Mouse (Mus musculus): Measurements from ENCODE around the gene Mrpl47. TPM values are rescaled to one million over a fixed set of nuclear protein-coding genes. Genes with fewer than 3 reads are reported as not detected.

The Mrpl47 gene
- 18.4 TPM for polyA plus RNA-seq (2014; fragmentation: Illumina TruSeq; extraction: RNeasy Lipid Tissue Mini Kit (QIAGEN cat#74804); ENCODE audit: insufficient read depth, low read depth, low replicate concordance)

DNA sequence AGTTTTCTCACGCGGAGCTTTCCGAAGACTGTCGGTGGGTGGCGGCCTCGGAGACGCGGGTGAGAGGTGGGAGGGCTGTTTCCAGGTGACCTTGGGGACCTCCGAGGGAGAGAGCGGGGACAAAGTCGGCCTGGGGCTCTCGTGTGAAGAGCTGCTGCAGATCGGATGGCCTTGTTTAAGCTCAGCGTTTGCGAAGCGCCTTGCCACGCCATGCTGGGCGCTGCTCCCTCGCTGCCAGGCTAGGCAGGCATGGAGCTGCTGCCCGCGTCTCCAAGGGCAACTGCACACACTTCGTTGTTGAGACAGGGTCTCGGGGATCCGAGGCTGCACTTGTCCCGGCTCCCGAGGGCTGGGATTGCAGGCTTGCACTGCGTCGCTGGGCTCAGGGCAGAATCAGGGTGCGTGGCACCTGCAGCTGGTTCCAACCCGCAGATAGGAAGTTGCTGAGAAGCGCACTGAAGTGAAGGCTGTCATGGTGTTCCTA, at the start of gene Mrpl47:
Mrpl47 (minus strand) TSS at position 434 of the 484 bp plus-strand sequence.

DNA sequence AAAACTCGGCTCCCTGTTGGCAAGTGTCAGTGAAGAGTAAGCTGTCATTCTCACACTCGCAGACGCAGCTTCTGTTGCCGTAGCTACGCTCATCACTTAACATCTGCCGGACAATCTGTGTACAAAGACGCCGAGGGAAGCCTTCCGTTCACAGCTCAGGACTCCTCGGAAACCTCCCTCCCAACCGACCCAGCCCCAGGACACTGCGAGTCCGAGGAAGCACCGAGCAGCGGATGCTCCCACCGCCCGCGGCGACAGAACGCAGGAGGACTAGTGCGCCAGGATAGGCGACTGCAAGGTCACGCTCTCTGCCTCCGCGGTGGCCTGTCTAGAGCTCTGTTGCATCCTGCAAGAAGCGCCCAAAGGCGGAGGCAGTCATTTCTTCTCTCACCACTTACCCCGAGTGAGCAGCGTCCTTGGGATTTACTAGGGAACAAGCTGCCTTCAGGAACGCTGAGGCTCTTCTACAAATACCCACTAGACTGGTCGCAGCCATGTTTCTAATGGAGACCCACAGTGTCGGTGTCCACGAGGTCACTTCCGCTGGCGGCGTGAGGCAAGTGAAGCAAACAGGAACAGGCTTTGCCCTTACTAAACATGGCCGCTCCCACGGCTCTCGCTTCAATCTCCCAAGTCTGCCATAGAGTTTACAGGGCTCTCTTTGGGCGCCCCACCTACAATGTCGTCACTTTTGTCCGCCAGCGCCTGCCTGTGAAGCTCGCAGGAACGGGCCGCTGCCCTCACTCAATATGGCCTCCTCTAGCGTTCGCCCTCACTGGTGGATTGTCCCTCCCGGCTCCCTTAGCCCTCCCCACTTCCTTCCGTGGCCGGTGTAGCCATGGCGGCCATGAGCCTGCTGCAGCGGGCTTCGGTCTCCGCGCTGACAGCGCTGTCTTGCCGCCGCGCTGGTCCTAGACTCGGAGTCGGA, 897 bp downstream of the Mrpl47 start, which contains the start of gene Ndufb5:
Ndufb5 (plus strand) TSS at position 747 of the 928 bp plus-strand sequence.

DNA sequence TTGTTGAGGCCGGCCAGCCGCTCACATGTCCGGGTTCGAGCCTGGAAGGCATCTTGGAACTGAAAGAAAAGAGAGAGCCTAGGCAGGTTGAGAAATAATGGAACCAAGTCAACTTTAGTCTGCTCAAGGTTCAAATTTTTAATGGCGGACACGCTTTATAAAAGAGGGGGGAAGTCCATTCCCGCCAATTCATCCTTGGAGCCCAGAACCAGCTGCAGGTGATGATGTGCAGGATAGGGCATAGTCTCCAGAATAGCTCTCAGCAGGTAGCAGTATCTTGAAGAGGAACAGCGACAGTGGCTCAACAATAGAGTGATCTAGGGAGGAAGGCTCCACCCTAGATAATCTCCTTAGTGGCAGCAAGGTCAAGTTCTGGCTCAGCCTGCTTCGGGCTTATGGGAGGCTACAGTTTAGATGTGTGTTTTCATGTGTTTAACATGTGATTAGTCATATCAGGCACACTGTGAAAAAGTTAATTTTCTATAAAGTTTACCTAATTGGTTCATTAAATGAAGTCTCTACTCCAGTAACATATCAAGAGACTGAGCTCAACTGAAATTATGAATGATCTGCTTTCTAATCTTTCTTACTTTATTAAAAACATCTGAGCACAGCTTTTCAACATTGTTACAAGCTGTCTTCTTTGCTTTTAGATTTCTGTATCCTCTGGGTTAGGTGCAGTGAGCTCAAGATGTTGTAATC, 31.6 kb downstream of the Mrpl47 start, which contains the start of gene Actl6a:
Actl6a (plus strand) TSS at position 652 of the 702 bp plus-strand sequence.

Other genes with a start within 250 kb of the Mrpl47 start
- not detected for gene Kcnmb3, start 245.4 kb downstream of the Mrpl47 start, polyA plus RNA-seq (2014; fragmentation: Illumina TruSeq; extraction: RNeasy Lipid Tissue Mini Kit (QIAGEN cat#74804); ENCODE audit: insufficient read depth, low read depth, low replicate concordance)
- 31.1 TPM for gene Zfp639, start 227.3 kb downstream of the Mrpl47 start, polyA plus RNA-seq (2014; fragmentation: Illumina TruSeq; extraction: RNeasy Lipid Tissue Mini Kit (QIAGEN cat#74804); ENCODE audit: insufficient read depth, low read depth, low replicate concordance)
- gene Mfn1, start 208.1 kb downstream of the Mrpl47 start, polyA plus RNA-seq (2014; fragmentation: Illumina TruSeq; extraction: RNeasy Lipid Tissue Mini Kit (QIAGEN cat#74804); ENCODE audit: insufficient read depth, low read depth, low replicate concordance) = 26.8 TPM
- 20.5 TPM for gene Gnb4, start 121.0 kb downstream of the Mrpl47 start, polyA plus RNA-seq (2014; fragmentation: Illumina TruSeq; extraction: RNeasy Lipid Tissue Mini Kit (QIAGEN cat#74804); ENCODE audit: insufficient read depth, low read depth, low replicate concordance)
- gene Actl6a, start 31.3 kb downstream of the Mrpl47 start, polyA plus RNA-seq (2014; fragmentation: Illumina TruSeq; extraction: RNeasy Lipid Tissue Mini Kit (QIAGEN cat#74804); ENCODE audit: insufficient read depth, low read depth, low replicate concordance) = 29.4 TPM
- gene Ndufb5, start 615 bp downstream of the Mrpl47 start, polyA plus RNA-seq (2014; fragmentation: Illumina TruSeq; extraction: RNeasy Lipid Tissue Mini Kit (QIAGEN cat#74804); ENCODE audit: insufficient read depth, low read depth, low replicate concordance) = 203 TPM
- 0.89 TPM for gene Usp13, start 79.9 kb upstream of the Mrpl47 start, polyA plus RNA-seq (2014; fragmentation: Illumina TruSeq; extraction: RNeasy Lipid Tissue Mini Kit (QIAGEN cat#74804); ENCODE audit: insufficient read depth, low read depth, low replicate concordance)

All from lung, adult 10 weeks (tissue).